Mouse (Mus musculus) left cerebral cortex, adult 2 months (tissue): ENCODE data around the gene Vps13c. TPM values are rescaled to one million over a fixed set of nuclear protein-coding genes. Genes with fewer than 3 reads are reported as not detected.

ENCODE experiments used
- DNase-seq, 2 experiments: peaks; one replicate each; pipeline ENCODE4 v3.0.0; 2021 to 2022; ENCODE audit warnings: low spot score in 2 of 2, mixed read lengths in 1 of 2; ENCODE audit errors: extremely low spot score in 1 of 2
- H3K27ac ChIP-seq: fragments of 200-600 bp; 2 replicates; pipeline ENCODE4 v1.8.1; 2022
- H3K4me3 ChIP-seq: fragments of 200-600 bp; 2 replicates; pipeline ENCODE4 v1.8.1; 2022
- CTCF ChIP-seq: fragments of 200-600 bp; IDR thresholded peaks from 2 replicates; pipeline ENCODE4 v1.8.1; 2022; ENCODE audit warnings: antibody characterized with exemption, mild to moderate bottlenecking, moderate library complexity
- intact Hi-C: fragments of 180-260 bp; cut with DNase I; formaldehyde crosslinking; loops from one replicate; pipeline ENCODE4 v1.15.1; 2025
- total RNA-seq, 2 experiments: library from RNA; stranded (reverse); gene quantifications; 2 replicates each; pipeline ENCODE4 v1.2.3; 2021

The Vps13c gene
- total RNA-seq, 2 experiments from 2014 or later: 82.2 to 83.8 TPM

- intact Hi-C loops: no loop called here
- H3K27ac ChIP-seq: no peak overlapping the region
- TF ChIP-seq CTCF: no peak
Observed at GRCm38 (mm10) chr9:67867411-67867810, 27.2 kb downstream of the Vps13c start.

GRCm38 (mm10) chr9:67869691-67870450, 29.7 kb downstream of the Vps13c start:
- intact Hi-C loops: no loop called here
- H3K4me3 ChIP-seq: no peak overlapping the region
- DNase-seq: peak; percentile 17 to 25
- H3K27ac ChIP-seq: no peak overlapping the region
- TF ChIP-seq CTCF: no peak

More at GRCm38 (mm10) chr9:67867411-67867810, 27.2 kb downstream of the Vps13c start:
- DNase-seq: no peak
- no peak overlapping the region for H3K4me3 ChIP-seq

GRCm38 (mm10) chr9:67874522-67875222, 34.5 kb downstream of the Vps13c start:
- Histone ChIP-seq H3K27ac (no peak overlapping the region), H3K4me3 (no peak overlapping the region)
- intact Hi-C loops: loop anchor here (1.0 to 5.0 kb wide), 2 partner anchors 46 to 167 kb away; no protein-coding TSS in a partner anchor
- DNase-seq: no peak
- TF ChIP-seq CTCF: no peak

GRCm38 (mm10) chr9:67875337-67875736, 35.1 kb downstream of the Vps13c start:
- peak in 1 of 2 experiments; percentile 26 for DNase-seq

GRCm38 (mm10) chr9:67877081-67877718, 37.0 kb downstream of the Vps13c start:
- TF ChIP-seq CTCF: no peak
- DNase-seq: no peak
- Histone ChIP-seq H3K27ac (no peak overlapping the region), H3K4me3 (no peak overlapping the region)
- intact Hi-C loops: loop anchor here (5.0 kb wide), 1 partner anchor 170 kb away; no protein-coding TSS in a partner anchor

More at GRCm38 (mm10) chr9:67875337-67875736, 35.1 kb downstream of the Vps13c start:
- H3K27ac ChIP-seq: no peak overlapping the region
- peak; percentile 64 for TF ChIP-seq CTCF
- intact Hi-C loops: loop anchor here (1.0 to 5.0 kb wide), 2 partner anchors 47 to 168 kb away; no protein-coding TSS in a partner anchor
- H3K4me3 ChIP-seq: no peak overlapping the region

- no peak; the same call in none of the 2 replicates for TF ChIP-seq CTCF
- Histone ChIP-seq H3K27ac (no peak overlapping the region), H3K4me3 (no peak overlapping the region)
- no peak for DNase-seq
- intact Hi-C loops: loop anchor here (5.0 kb wide), 1 partner anchor 171 kb away; no protein-coding TSS in a partner anchor
Observed at GRCm38 (mm10) chr9:67878197-67878769, 38.1 kb downstream of the Vps13c start.

- intact Hi-C loops: no loop called here
Observed at GRCm38 (mm10) chr9:67883349-67883984, 43.3 kb downstream of the Vps13c start.

GRCm38 (mm10) chr9:67884095-67884494, 43.9 kb downstream of the Vps13c start:
- no peak for DNase-seq
- Histone ChIP-seq H3K4me3 (no peak overlapping the region), H3K27ac (no peak overlapping the region)
- intact Hi-C loops: no loop called here
- TF ChIP-seq CTCF: no peak

More at GRCm38 (mm10) chr9:67883349-67883984, 43.3 kb downstream of the Vps13c start:
- DNase-seq: no peak
- TF ChIP-seq CTCF: no peak
- Histone ChIP-seq H3K27ac (no peak overlapping the region), H3K4me3 (no peak overlapping the region)

- no peak overlapping the region for H3K4me3 ChIP-seq
- no peak for TF ChIP-seq CTCF
- intact Hi-C loops: no loop called here
- no peak overlapping the region for H3K27ac ChIP-seq
- DNase-seq: no peak
Observed at GRCm38 (mm10) chr9:67886981-67887720, 47.0 kb downstream of the Vps13c start.

- no peak overlapping the region for H3K4me3 ChIP-seq
- no peak overlapping the region for H3K27ac ChIP-seq
- intact Hi-C loops: no loop called here
- TF ChIP-seq CTCF: no peak
- DNase-seq: no peak
Observed at GRCm38 (mm10) chr9:67893474-67893873, 53.3 kb downstream of the Vps13c start.
